Mouse (Mus musculus) liver, adult 2 months (tissue): Measurements from ENCODE around the gene Psmc2.

Experiments used
- CTCF ChIP-seq: fragments of 200-500 bp; IDR thresholded peaks from 2 replicates; pipeline ENCODE4 v1.5.1; 2011; ENCODE audit warnings: low read depth, low read length, control low read depth
- POLR2A ChIP-seq: fragments of 200-500 bp; IDR thresholded peaks from 2 replicates; pipeline ENCODE4 v1.6.1; 2011; ENCODE audit warnings: low read length, control low read depth; ENCODE audit not compliant: insufficient read depth; ENCODE audit errors: extremely low read depth

- TF ChIP-seq CTCF (no peak), POLR2A (no peak)
Measured at GRCm38 (mm10) chr5:21768506-21768905, 16.6 kb upstream of the Psmc2 start.
